Mouse (Mus musculus) layer of hippocampus, adult 6 months (tissue): ENCODE data around the gene Ntf5. TPM values are rescaled to one million over a fixed set of nuclear protein-coding genes. Genes with fewer than 3 reads are reported as not detected.

ENCODE experiments used
- long read RNA-seq, 2 experiments: library from polyadenylated mRNA; unstranded; transcript quantifications; one replicate each; pipeline ENCODE4 v2.0.0; 2019 to 2020
- microRNA-seq: library from miRNA; unstranded; fragments of <30 nt; microRNA quantifications from one replicate; pipeline ENCODE4 v1.2.0, GENCODE M21; 2020
- polyA plus RNA-seq: library from polyadenylated mRNA; unstranded; fragments of <200 nt; fragmentation: Nextera tagmentation; gene quantifications from 2 replicates; pipeline ENCODE4 v1.2.3, GENCODE M21; 2021

The Ntf5 gene
- 0.11 and 0.30 TPM in 2 replicates for polyA plus RNA-seq
- long read RNA-seq, experiment 1: 0 reads
- long read RNA-seq, experiment 2: 0 reads

DNA sequence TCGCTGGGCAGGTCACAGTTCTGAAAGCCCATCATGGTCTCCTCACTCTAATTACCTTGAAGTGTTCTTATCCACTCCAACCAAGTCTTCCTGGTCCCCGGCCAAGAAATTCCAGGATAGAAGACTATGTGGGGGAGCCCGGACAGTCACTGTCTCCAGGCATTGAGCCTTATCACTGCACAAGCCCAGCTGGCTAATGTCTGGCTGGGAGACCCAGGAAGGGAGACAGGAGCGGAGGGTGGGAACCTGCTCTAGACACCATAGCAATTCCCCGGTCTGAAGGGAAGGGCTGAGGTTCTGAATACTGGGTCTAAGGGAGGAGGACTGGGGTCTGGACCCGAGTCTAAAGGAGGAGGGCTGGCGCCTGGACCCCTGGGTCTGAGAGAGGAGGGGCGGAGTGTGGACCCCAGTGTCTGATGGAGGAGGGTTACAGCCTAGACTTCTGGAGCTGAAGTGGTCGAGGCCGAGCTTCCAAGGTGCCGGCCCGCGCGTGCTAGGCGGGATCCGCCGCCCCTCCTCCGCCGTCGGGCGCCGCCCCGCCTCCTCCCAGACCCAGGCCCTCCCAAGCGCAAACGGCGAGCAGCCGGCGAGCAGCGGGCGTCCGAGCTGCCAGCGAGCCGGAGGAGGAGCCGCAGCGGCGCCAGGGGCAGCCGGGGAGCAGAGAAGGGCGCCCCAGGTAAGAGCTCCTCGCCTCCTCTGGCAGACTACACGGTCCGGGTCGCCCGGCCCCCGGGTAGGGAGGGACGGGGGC is at the start of gene Ntf5:
TSS of gene Ntf5 (plus strand) at position 583 of the 751 bp plus-strand sequence.

DNA sequence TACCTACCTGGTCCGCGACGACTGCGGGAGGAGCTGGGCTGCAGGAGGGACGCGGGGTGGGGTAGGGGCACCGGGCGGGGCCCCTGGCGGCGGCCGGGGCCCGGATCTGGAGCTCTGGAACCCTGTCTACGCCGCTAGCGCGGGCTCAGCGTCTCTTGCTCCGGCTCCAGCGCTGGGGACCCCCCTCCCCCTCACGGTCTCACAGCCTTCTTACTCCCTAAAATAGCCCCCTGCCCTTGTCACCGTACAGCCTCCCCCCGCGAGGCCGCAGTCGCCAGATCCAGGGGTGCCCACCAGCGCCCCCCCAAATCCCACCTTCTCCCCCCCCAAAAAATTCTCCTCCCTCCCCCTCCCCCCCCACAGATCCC is 46.9 kb upstream of the Ntf5 start, which contains the start of gene Ppfia3:
TSS of gene Ppfia3 (minus strand) at position 368 of the 368 bp plus-strand sequence.

DNA sequence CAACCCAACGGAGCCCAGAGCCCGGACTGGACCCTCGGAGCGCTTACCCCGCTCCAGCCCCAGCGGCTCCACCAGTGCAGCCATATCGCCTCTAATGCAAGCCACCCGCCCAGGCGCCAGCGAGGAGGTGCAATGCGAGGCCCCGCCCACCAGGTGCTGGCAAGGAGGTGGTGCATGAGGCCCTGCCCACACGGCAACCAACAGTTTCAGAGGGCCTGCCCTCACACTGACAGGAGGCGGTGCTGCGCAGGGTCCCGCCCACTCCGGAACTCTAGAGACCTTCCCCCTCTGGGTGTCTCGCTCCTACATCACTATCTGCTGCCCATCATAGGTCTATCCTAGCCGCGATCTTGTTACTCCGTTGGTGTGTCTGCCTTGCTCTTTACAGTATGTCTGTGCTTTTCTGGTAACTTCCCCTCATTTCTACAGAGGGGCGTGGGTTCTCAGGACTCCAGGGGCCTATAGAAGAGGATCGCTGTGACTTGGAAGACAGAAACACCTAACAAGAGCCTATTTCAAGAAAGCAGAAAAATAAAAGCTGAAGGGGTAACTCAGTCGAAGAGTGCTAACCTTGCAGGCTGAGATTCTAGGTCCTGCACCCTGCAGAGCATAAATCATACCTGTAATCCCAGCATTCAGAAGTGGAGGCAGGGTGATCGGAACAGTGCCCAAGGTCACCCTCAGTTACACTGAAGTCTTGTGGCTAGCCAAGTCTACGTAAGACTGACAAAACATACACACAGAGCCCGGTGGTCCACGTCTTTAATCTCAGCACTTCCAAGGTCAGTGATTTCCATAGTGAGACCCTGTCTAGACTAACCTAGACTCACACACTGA is 42.8 kb upstream of the Ntf5 start, which contains the start of gene Lin7b:
TSS of gene Lin7b (minus strand) at position 109 of the 837 bp plus-strand sequence.

DNA sequence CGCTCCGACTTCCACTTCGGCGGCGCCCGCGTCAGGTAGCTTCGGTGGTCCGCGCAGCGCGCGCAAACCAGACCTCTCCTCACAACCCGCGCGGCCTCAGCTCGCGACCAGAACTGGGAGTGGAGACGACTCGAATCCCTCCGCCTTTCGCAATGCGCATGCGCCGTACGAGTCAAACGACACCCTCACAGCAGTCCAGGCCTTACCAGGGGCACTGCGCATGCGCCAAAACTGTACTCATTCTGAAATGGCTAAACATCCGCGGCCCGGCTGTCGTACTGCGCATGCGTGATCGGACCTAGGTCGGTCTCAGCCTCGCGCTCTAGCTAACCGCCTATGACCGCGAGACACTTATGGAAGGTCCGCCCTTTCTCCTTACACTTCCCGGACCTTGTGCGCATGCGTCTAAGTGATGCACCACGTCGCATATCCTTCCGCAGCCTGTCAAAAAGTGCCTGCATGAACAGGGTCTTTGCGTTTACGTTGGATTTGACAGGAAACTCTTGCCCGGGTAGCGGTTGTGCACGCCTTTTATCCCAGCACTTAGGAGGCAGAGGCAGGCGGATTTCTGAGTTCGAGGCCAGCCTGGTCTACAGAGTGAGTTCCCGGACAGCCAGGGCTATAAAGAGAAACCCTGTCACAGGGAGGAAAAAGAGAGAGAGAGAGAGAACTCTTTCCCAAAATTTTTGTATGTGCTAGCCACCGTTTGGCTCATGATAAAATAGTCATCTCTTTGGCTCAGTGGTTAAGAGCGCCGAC is 17.7 kb upstream of the Ntf5 start, which contains the start of gene Snrnp70:
TSS of gene Snrnp70 (minus strand) at position 165 of the 759 bp plus-strand sequence.

DNA sequence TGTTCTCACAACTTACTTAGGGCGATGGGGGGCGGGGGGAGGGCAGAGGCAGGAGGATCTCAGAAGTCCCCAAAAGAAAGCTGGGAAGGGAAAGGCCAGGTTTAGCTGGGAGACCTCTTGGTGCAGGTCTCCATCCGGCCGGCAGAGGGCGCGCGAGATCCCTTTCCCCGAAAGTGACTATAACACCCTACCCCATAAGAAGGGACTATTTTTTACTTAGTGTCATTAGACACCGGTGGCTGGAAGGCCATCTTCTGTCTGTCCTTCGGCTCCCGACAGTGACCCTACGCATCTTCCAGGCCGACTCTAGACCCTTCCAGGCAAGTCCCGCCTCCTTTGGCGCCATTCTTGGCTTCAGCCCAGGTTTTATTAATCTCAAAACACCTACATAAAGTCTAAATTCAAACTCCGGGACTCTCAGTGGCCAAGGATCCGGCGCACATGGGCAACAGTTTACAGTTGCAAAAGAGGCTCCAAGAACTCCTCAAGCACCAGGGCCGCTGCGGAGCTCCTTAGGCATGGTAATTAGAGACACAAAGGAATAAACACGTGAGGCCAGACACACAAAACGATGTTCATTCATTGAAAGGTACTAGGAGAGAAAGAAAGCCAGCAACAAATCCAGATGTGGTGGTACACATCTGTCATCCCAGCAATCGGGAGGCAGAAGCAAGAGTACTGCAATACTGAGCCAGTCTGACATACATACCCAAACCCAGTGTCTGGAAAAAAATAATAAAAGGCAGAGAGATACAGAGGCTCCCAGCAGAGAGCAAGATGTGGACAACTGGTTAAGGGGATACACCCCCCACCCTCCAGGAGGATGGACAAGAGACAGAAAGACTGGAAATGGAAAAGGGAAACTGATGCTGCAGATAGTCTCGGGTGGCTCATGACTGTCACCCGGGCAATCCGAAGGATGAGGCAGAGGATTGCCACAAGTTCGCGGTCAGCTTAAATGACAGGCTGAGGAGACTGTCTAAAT is 8.1 kb upstream of the Ntf5 start, which contains the start of gene Kcna7:
TSS of gene Kcna7 (plus strand) at position 563 of the 985 bp plus-strand sequence.

DNA sequence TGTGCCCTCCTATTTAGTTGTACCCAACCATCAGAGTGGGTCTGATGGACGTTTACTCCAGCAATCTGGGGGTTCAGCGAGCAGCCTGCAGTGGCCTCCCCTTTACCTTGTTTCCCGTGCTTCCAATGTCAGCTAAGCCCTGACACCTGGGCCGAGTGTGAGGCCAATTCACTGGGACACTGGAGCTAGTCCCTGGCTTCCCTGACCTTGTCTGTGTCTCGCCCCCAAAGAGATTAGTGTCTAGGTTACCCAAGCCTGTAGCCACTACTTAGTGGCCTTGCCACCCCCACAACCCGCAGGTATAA is 7.1 kb downstream of the Ntf5 start, which contains the start of gene Lhb:
TSS of gene Lhb (plus strand) at position 206 of the 305 bp plus-strand sequence.

DNA sequence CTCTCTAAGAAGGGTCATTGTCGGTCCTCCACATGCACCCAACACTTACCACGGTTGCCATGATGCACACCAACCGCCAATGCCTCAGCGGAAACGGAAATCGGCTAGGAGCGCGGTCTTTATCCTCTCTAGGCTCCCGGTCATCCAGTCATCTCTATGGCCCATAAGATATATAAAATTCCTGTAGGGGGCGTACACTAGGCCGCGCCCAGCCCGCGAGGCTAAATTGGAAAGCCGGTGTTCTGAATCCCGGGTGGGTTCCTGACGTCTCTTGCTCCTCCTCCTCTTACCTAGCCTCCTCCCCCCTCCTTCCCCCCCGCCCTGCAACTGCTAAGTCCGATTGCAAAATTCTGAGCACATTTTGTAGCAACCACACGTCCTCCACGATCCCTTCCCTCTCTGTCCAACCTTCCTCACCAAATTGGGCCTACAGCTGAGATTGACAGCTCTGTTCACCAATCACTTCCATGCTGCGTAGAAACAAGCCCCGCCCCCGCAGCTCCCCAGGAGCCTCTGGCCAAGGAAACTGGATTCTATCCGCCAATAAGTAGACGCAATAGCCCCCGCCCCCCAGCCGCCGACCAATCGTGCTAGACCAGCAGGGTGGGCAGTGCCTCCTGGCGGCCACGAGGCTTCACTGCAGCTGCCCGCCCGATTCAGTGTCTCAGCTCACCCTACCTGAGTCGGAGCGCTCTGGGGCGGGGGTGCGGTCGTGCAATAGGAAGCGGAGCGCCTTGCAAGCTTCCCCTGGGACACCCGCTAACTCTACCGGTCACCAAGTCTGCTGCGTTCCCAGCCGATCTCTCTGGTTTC is 20.9 kb downstream of the Ntf5 start, which contains the start of gene Gys1:
TSS of gene Gys1 (plus strand) at position 642 of the 813 bp plus-strand sequence.

DNA sequence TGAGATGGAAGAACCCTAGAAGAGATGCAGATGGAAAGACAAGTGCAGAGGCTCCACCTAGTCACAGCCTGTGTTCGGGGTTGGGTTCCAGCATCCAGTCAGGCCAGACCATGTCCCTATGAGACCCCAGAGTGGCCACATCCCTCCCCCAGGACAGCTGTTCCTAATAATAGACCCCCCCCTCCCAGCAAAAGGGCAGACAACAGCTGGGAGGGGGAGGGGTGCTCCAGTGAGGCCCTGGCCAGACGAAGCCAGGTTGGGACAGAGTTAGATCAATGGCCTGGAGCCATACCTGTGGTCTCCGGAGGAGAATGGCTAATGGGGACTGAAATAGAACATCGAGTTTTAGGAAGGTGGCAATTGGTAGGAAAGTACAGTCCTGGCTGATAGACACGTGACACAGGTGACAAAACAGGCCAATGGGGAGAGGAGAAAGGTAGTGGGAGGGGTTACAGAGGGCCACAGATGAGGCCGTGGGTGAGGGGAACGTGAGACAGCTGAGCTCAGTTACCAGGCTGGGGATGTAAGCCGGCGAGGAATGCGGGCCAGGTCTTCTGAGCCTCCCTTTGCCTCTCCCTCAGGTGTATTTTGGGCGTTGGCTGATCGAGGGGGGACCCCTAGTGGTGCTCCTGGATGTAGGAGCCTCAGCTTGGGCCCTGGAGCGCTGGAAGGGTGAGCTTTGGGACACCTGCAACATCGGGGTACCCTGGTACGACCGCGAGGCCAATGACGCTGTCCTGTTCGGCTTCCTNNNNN is 24.2 kb downstream of the Ntf5 start, which contains the start of gene Ruvbl2:
TSS of gene Ruvbl2 (minus strand) at position 576 of the 756 bp plus-strand sequence.

DNA sequence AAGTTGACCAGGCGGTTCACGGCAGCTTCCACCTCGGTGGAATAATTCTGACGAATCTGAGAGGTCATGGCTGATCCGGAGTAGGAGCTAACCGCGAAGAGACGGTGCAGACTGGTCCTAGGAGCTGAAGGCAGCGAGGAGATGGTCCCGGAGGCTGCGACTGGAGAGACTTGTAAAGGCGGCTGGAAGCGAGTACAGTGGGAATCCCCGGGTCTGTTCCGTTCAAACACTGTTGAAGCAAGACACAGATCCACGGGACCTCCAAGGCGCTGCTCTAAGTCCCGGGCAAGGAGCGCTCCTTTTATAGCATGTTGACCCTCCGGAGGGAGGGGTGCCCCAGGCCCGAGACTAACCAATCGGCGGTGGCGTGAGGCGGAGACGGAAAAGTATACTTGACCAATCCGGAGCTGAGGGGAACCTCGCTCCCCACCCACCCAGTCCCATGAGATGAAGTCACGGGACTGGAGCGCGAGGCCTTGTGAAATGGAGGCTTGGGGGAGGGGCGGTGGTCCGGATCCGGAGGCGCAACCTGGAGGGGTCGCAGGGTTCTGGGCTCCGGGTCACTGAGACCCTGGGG is 46.2 kb downstream of the Ntf5 start, which contains the start of gene Ftl1:
TSS of gene Ftl1 (minus strand) at position 321 of the 577 bp plus-strand sequence.

DNA sequence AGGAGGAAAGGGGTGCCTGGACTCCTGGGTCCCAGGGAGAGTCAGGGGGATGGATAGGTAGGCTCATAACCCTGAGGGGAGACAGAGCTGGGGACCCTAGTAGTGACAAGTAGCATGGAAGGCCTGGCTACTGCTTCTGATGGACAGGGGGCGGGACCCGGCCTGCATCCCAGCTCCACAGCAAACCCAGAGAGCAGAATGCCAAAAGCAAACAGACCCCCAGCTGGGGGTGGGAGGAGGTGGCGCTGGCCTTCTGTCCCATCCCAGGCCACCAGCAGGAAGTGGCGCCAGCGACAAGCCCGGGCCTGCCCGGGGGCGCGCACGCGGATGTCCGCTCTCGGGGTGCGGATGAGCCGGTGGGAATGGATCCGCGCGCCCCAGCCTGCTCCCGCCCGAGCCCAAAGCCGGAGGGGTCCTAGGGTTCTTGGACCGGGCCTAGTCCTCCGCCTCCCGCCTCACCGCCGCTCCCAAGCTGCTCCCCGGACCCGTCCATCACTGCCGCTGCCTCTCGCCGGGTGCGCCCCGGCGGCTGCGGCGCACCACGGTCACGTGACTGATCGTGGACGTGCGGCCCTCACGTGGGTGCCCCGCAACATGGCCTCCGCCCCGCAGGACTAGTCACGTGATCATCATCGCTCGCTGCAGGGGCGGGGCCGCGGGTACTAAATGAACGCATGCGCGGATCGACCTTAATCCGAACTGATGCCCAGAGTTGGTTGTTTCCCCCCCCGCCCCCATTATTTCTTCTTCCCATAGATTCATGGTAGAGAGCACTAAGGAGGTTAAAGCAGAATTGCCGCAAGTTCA is 53.0 kb downstream of the Ntf5 start, which contains the start of gene Bax:
TSS of gene Bax (minus strand) at position 616 of the 807 bp plus-strand sequence.

Small RNAs within 50 kb of the gene (microRNA-seq; reads per million reads assigned to microRNA genes)
- gene Gm22133: not detected

Other genes starting within 250 kb of the Ntf5 start
- gene Slc17a7, start 249.7 kb upstream of the Ntf5 start, polyA plus RNA-seq: 52.3 and 68.3 TPM in 2 replicates
- not detected in 2 replicates for gene Gfy, start 234.1 kb upstream of the Ntf5 start, polyA plus RNA-seq
- not detected in 2 replicates for gene Pth2, start 232.7 kb upstream of the Ntf5 start, polyA plus RNA-seq
- 1.2 and 1.4 TPM in 2 replicates for gene Ccdc155, start 208.8 kb upstream of the Ntf5 start, polyA plus RNA-seq
- gene Dkkl1, start 201.5 kb upstream of the Ntf5 start, polyA plus RNA-seq: 5.1 and 7.3 TPM in 2 replicates
- gene Tead2, start 197.9 kb upstream of the Ntf5 start, polyA plus RNA-seq: 0.51 and 0.59 TPM in 2 replicates
- gene Cd37, start 174.6 kb upstream of the Ntf5 start, polyA plus RNA-seq: 11.8 and 14.4 TPM in 2 replicates
- gene Slc6a16, start 172.6 kb upstream of the Ntf5 start, polyA plus RNA-seq: 1.1 and 1.2 TPM in 2 replicates
- gene Slc6a21, start 136.2 kb upstream of the Ntf5 start, polyA plus RNA-seq: not detected in 2 replicates
- gene Trpm4, start 79.9 kb upstream of the Ntf5 start, polyA plus RNA-seq: 10.1 and 12.4 TPM in 2 replicates
- gene Hrc, start 78.4 kb upstream of the Ntf5 start, polyA plus RNA-seq: not detected in 2 replicates
- gene Ppfia3, start 46.7 kb upstream of the Ntf5 start, polyA plus RNA-seq: 8.7 and 11.6 TPM in 2 replicates
- gene Lin7b, start 43.1 kb upstream of the Ntf5 start, polyA plus RNA-seq: 214 and 221 TPM in 2 replicates
- gene Snrnp70, start 18.0 kb upstream of the Ntf5 start, polyA plus RNA-seq: 32.6 and 45.3 TPM in 2 replicates
- not detected in 2 replicates for gene Kcna7, start 8.0 kb upstream of the Ntf5 start, polyA plus RNA-seq
- 1.1 TPM in 1 of 2 replicates, not detected in the other for gene Lhb, start 7.1 kb downstream of the Ntf5 start, polyA plus RNA-seq
- 7.9 and 10.1 TPM in 2 replicates for gene Gys1, start 21.1 kb downstream of the Ntf5 start, polyA plus RNA-seq
- 50.0 and 53.1 TPM in 2 replicates for gene Ruvbl2, start 24.4 kb downstream of the Ntf5 start, polyA plus RNA-seq
- 1,695 and 1,748 TPM in 2 replicates for gene Ftl1, start 46.2 kb downstream of the Ntf5 start, polyA plus RNA-seq
- gene Bax, start 53.2 kb downstream of the Ntf5 start, polyA plus RNA-seq: 86.7 and 94.4 TPM in 2 replicates
- 0.13 and 0.14 TPM in 2 replicates for gene Tulp2, start 68.2 kb downstream of the Ntf5 start, polyA plus RNA-seq
- not detected in 2 replicates for gene Gm45808, start 73.1 kb downstream of the Ntf5 start, polyA plus RNA-seq
- gene Dhdh, start 75.1 kb downstream of the Ntf5 start, polyA plus RNA-seq: 2.6 and 3.5 TPM in 2 replicates
- 74.5 and 76.8 TPM in 2 replicates for gene Nucb1, start 96.7 kb downstream of the Ntf5 start, polyA plus RNA-seq
- 17.6 and 18.2 TPM in 2 replicates for gene Ppp1r15a, start 112.6 kb downstream of the Ntf5 start, polyA plus RNA-seq
- gene Plekha4, start 112.6 kb downstream of the Ntf5 start, polyA plus RNA-seq: 0.67 and 1.7 TPM in 2 replicates
- gene Hsd17b14, start 141.2 kb downstream of the Ntf5 start, polyA plus RNA-seq: 0.43 TPM in 1 of 2 replicates, not detected in the other
- gene Bcat2, start 156.5 kb downstream of the Ntf5 start, polyA plus RNA-seq: 7.0 and 8.5 TPM in 2 replicates
- not detected in 2 replicates for gene Fgf21, start 201.8 kb downstream of the Ntf5 start, polyA plus RNA-seq
- 0.08 TPM in 1 of 2 replicates, not detected in the other for gene Fut1, start 203.6 kb downstream of the Ntf5 start, polyA plus RNA-seq
- gene Izumo1, start 208.1 kb downstream of the Ntf5 start, polyA plus RNA-seq: 0.09 TPM in 1 of 2 replicates, not detected in the other
- gene Rasip1, start 213.8 kb downstream of the Ntf5 start, polyA plus RNA-seq: 2.3 and 3.1 TPM in 2 replicates
- gene Mamstr, start 226.3 kb downstream of the Ntf5 start, polyA plus RNA-seq: 1.1 and 1.2 TPM in 2 replicates